In the genomic region with DNA sequence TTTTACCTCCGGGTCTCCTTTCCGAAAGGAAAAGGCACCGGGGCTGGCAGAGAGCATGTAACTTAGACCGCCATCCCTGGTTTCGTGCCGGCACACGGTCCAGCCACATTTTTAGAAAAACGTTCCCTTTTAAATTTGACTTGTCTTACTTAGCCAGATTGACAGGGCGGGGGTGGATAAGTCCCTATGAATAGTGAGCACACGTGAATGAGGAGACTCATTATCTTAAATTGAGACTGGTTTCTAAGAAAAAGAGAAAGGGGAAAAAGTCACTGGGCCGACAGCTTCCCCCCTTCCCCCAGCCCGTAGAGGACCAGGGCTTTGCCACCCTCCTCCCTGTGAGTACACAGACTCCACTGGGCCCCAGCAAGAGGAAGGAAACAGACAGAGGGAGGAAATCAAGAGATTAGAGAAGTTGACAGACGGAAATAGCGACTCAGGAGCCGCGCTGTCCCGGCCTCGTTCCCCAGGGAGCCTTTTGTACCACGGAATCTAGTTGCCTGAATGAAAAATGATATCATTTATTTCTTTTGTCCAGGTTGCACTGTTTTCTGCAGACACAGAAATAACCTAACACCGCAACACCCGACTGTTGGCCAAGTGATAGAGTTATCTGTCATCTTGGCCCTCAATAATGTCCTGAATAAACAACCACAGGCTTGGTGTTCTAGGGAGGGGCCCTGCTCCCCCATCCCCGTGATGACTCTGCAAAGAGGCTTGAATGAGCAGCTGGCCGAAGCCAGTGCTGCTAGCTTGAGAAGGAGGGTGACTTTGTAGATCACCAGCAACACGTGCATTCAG, we compare ENCODE assay signal across 8 mouse cellular contexts. TPM values are rescaled to one million over a fixed set of nuclear protein-coding genes. Genes with fewer than 3 reads are reported as not detected.
DNase-seq lines count a peak whose midpoint lies in the region; ATAC-seq and TF ChIP-seq lines count a peak whose summit lies in the region.

No protein-coding gene starts in this region.

- H3K4me3 ChIP-seq in intestine, embryonic 16.5 days (ENCODE audit: low read length), result no peak overlapping the region
- H3K4me3 ChIP-seq in lung, embryonic 14.5 days (ENCODE audit: low read depth, low read length), result no peak overlapping the region
- H3K4me3 ChIP-seq in stomach, embryonic 14.5 days (ENCODE audit: low read depth, low read length), result no peak overlapping the region

- no peaks in the 10 kb centered on the region for H3K36me3 ChIP-seq in intestine, embryonic 16.5 days (ENCODE audit: control insufficient read depth, insufficient read depth, low read length)
- H3K36me3 ChIP-seq in lung, embryonic 14.5 days (ENCODE audit: insufficient read depth), result no peaks in the 10 kb centered on the region
- H3K36me3 ChIP-seq in stomach, embryonic 14.5 days (ENCODE audit: control insufficient read depth, insufficient read depth, low read length), result no peaks in the 10 kb centered on the region

- ATAC-seq in intestine, embryonic 16.5 days, result peak; percentile 66
- ATAC-seq in lung, embryonic 14.5 days (ENCODE audit: insufficient read depth), result peak; percentile 80
- ATAC-seq in stomach, embryonic 14.5 days (ENCODE audit: insufficient number of reproducible peaks, insufficient read depth, low FRiP score, low read depth), result no peak

- TF ChIP-seq CTCF in lung, embryonic 14.5 days (IDR thresholded peaks at IDR 0.05; ENCODE audit: low read depth), result no peak

- H3K9ac ChIP-seq in intestine, embryonic 16.5 days (ENCODE audit: low read depth, low read length), result no peak overlapping the region
- H3K9ac ChIP-seq in lung, embryonic 14.5 days, result no peak overlapping the region; the same call in 1 of the 2 replicates
- H3K9ac ChIP-seq in stomach, embryonic 14.5 days (replicated peaks; ENCODE audit: low read depth, low read length), result no peak overlapping the region

- H3K27me3 ChIP-seq in intestine, embryonic 16.5 days (replicated peaks; ENCODE audit: control insufficient read depth, insufficient read depth, low read length), result no peaks in the 10 kb centered on the region; the same call in 1 of the 2 replicates
- H3K27me3 ChIP-seq in lung, embryonic 14.5 days (ENCODE audit: insufficient read depth, low read length), result no peaks in the 10 kb centered on the region
- no peaks in the 10 kb centered on the region for H3K27me3 ChIP-seq in stomach, embryonic 14.5 days (ENCODE audit: control insufficient read depth, insufficient read depth, low read length)

- H3K9me3 ChIP-seq in intestine, embryonic 16.5 days (ENCODE audit: control insufficient read depth, low read length), result no peaks in the 10 kb centered on the region
- H3K9me3 ChIP-seq in lung, embryonic 14.5 days (ENCODE audit: low read depth, low read length), result no peaks in the 10 kb centered on the region
- H3K9me3 ChIP-seq in stomach, embryonic 14.5 days (ENCODE audit: control insufficient read depth, low read depth, low read length), result no peaks in the 10 kb centered on the region

- peak overlapping the region; percentile 37 for H3K4me2 ChIP-seq in intestine, embryonic 16.5 days (ENCODE audit: low read depth, low read length)
- H3K4me2 ChIP-seq in lung, embryonic 14.5 days, result peak overlapping the region; percentile 20
- H3K4me2 ChIP-seq in stomach, embryonic 14.5 days (replicated peaks; ENCODE audit: low read depth, low read length), result peak overlapping the region; percentile 26; the same call in 1 of the 2 replicates

- 23% methylated on average over 24 of the region's 24 CpGs for WGBS in intestine, embryonic 16.5 days
- 16% methylated on average over 24 of the region's 24 CpGs for WGBS in lung, embryonic 14.5 days
- 23% methylated on average over 24 of the region's 24 CpGs for WGBS in stomach, embryonic 14.5 days

- peak overlapping the region; percentile 43 for H3K27ac ChIP-seq in intestine, embryonic 16.5 days (ENCODE audit: low read length)
- H3K27ac ChIP-seq in lung, embryonic 14.5 days (ENCODE audit: low read depth), result peak overlapping the region; percentile 72; the same call in 1 of the 2 replicates
- peak overlapping the region; percentile 52; the same call in 1 of the 2 replicates for H3K27ac ChIP-seq in stomach, embryonic 14.5 days (ENCODE audit: low read length)

- DNase-seq in gastrocnemius, postnatal 14 days, result peak; percentile 34
- DNase-seq in gastrocnemius, postnatal 25 days, result no peak
- peak; percentile 99 for DNase-seq in heart, adult 11 months
- DNase-seq in lung, embryonic 14.5 days, result peak; percentile 75
- no peak for DNase-seq in testis, postnatal 14 days (ENCODE audit: low spot score)
- no peak for DNase-seq in thymus, postnatal 10 days (ENCODE audit: low spot score in 2 of 2)

- H3K4me1 ChIP-seq in intestine, embryonic 16.5 days (ENCODE audit: control insufficient read depth, insufficient read depth, low read length), result peaks cover 11% of the 10 kb centered on the region
- peaks cover 14% of the 10 kb centered on the region; the same call in 1 of the 2 replicates for H3K4me1 ChIP-seq in lung, embryonic 14.5 days (ENCODE audit: insufficient read depth)
- peaks cover 17% of the 10 kb centered on the region for H3K4me1 ChIP-seq in stomach, embryonic 14.5 days (ENCODE audit: control insufficient read depth, insufficient read depth, low read length)

- intact Hi-C loops in gastrocnemius, postnatal 14 days (cut with DNase I; ENCODE audit: low total_unique reads), result no loop called here

RNA-seq across cellular contexts. Expression of gene Sost, which starts 14.1 kb away (rescaled TPM):
- not detected for total RNA-seq in gastrocnemius, postnatal 14 days (2021)
- total RNA-seq in gastrocnemius, postnatal 25 days (2021), result not detected
- 0.12 TPM in 1 of 2 replicates, not detected in the other for polyA plus RNA-seq in intestine, embryonic 16.5 days (2015; fragmentation: Nextera tagmentation; extraction: Ambion mirVana)
- polyA plus RNA-seq in lung, embryonic 14.5 days (2014; fragmentation: Nextera tagmentation; extraction: Ambion mirVana), result not detected in 2 replicates
- polyA plus RNA-seq in stomach, embryonic 14.5 days (2014; fragmentation: Nextera tagmentation; extraction: Ambion mirVana), result not detected in 2 replicates

RNA-seq across cellular contexts. Expression of gene Cfap97d1, which starts 31.3 kb away (rescaled TPM):
- total RNA-seq in gastrocnemius, postnatal 14 days (2021), result not detected
- total RNA-seq in gastrocnemius, postnatal 25 days (2021), result not detected
- polyA plus RNA-seq in intestine, embryonic 16.5 days (2015; fragmentation: Nextera tagmentation; extraction: Ambion mirVana), result not detected in 2 replicates
- not detected in 2 replicates for polyA plus RNA-seq in lung, embryonic 14.5 days (2014; fragmentation: Nextera tagmentation; extraction: Ambion mirVana)
- not detected in 2 replicates for polyA plus RNA-seq in stomach, embryonic 14.5 days (2014; fragmentation: Nextera tagmentation; extraction: Ambion mirVana)

RNA-seq across cellular contexts. Expression of gene Dusp3, which starts 34.1 kb away (rescaled TPM):
- total RNA-seq in gastrocnemius, postnatal 14 days (2021), result 100 to 1,000 TPM; 140 to 151 TPM
- total RNA-seq in gastrocnemius, postnatal 25 days (2021), result 100 to 1,000 TPM; 134 to 137 TPM
- polyA plus RNA-seq in intestine, embryonic 16.5 days (2015; fragmentation: Nextera tagmentation; extraction: Ambion mirVana), result 27.6 and 29.5 TPM in 2 replicates
- 15.7 and 16.9 TPM in 2 replicates for polyA plus RNA-seq in lung, embryonic 14.5 days (2014; fragmentation: Nextera tagmentation; extraction: Ambion mirVana)
- polyA plus RNA-seq in stomach, embryonic 14.5 days (2014; fragmentation: Nextera tagmentation; extraction: Ambion mirVana), result 25.3 and 27.3 TPM in 2 replicates

RNA-seq across cellular contexts. Expression of gene Meox1, which starts 58.6 kb away (rescaled TPM):
- 10 to 100 TPM in 1 of 2 experiments, 1 to 10 TPM in 1; 8.6 to 10.8 TPM for total RNA-seq in gastrocnemius, postnatal 14 days (2021)
- 1 to 10 TPM; 3.5 to 6.1 TPM for total RNA-seq in gastrocnemius, postnatal 25 days (2021)
- 5.0 and 5.1 TPM in 2 replicates for polyA plus RNA-seq in intestine, embryonic 16.5 days (2015; fragmentation: Nextera tagmentation; extraction: Ambion mirVana)
- polyA plus RNA-seq in lung, embryonic 14.5 days (2014; fragmentation: Nextera tagmentation; extraction: Ambion mirVana), result 7.9 and 9.3 TPM in 2 replicates
- polyA plus RNA-seq in stomach, embryonic 14.5 days (2014; fragmentation: Nextera tagmentation; extraction: Ambion mirVana), result 5.2 and 5.6 TPM in 2 replicates

Comparison
In these comparisons a context has a peak if more than half of its experiments do, and no peak if none do; other contexts are left out.
1. DNase-seq: peak in gastrocnemius, postnatal 14 days (single experiment), heart, adult 11 months (single experiment) and lung, embryonic 14.5 days (single experiment); none in gastrocnemius, postnatal 25 days (single experiment), testis, postnatal 14 days (single experiment) and thymus, postnatal 10 days (0 of 2).
2. Peak in every context shown above with its lines, with median percentiles within 50 percentile points of each other: H3K27ac ChIP-seq and H3K4me2 ChIP-seq.